In the genomic region with DNA sequence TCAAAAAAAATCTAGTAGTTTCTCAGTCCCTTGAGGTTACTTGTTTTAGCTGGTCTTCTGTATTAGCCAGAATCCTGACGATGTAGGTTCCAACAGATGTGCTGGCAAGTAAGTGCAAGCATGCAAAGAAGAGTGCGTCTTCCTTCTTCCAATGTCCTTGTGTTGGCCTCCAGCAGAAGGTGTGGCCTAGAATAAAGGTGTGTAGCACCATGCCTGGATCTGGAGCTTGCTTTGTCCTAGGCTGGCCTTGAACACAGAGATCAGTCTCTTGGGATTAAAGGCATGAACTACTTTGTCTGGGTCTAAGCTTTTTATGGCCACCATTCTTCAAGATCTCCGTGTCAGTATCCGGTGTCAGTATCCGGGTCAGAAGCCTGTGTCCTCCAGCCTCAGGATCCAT, we compare ENCODE assay signal across 32 mouse cellular contexts.
"Had no signal": no experiment of that assay in that cellular context is flagged by ENCODE, and none has a peak within 500 bp of the region (broad histone marks: within the 10 kb centered on the region; RNA-seq: fewer than 3 reads in every experiment).

No protein-coding gene starts in this region.

- H3K4me2 ChIP-seq: limb, embryonic 12.5 days; limb, embryonic 13.5 days; limb, embryonic 15.5 days; liver, embryonic 11.5 days; liver, embryonic 12.5 days; liver, embryonic 13.5 days; liver, embryonic 15.5 days; lung, embryonic 14.5 days; lung, embryonic 15.5 days; midbrain, embryonic 12.5 days; midbrain, embryonic 13.5 days; midbrain, embryonic 15.5 days; neural tube, embryonic 12.5 days had no signal

- H3K36me3 ChIP-seq: limb, embryonic 10.5 days; limb, embryonic 12.5 days; limb, embryonic 13.5 days; limb, embryonic 15.5 days; liver, embryonic 12.5 days; liver, embryonic 13.5 days; liver, embryonic 15.5 days; lung, embryonic 15.5 days; midbrain, embryonic 10.5 days; midbrain, embryonic 12.5 days; midbrain, embryonic 13.5 days; midbrain, embryonic 15.5 days; neural tube, embryonic 12.5 days had no signal

- H3K27me3 ChIP-seq: limb, embryonic 12.5 days; limb, embryonic 13.5 days; limb, embryonic 15.5 days; liver, embryonic 12.5 days; liver, embryonic 13.5 days; liver, embryonic 15.5 days; lung, embryonic 15.5 days; megakaryocyte, embryonic 14.5 days; midbrain, embryonic 12.5 days; midbrain, embryonic 13.5 days; midbrain, embryonic 15.5 days; neural tube, embryonic 12.5 days had no signal

- H3K4me1 ChIP-seq: limb, embryonic 10.5 days; limb, embryonic 12.5 days; limb, embryonic 13.5 days; limb, embryonic 15.5 days; liver, embryonic 12.5 days; liver, embryonic 13.5 days; liver, embryonic 15.5 days; megakaryocyte, embryonic 14.5 days; midbrain, embryonic 10.5 days; midbrain, embryonic 12.5 days; midbrain, embryonic 13.5 days; midbrain, embryonic 15.5 days; neural tube, embryonic 12.5 days had no signal

- H3K9ac ChIP-seq: limb, embryonic 12.5 days; limb, embryonic 13.5 days; limb, embryonic 15.5 days; liver, embryonic 12.5 days; liver, embryonic 13.5 days; liver, embryonic 14.5 days; liver, embryonic 15.5 days; liver, postnatal 0 days; lung, embryonic 14.5 days; lung, embryonic 15.5 days; midbrain, embryonic 12.5 days; midbrain, embryonic 13.5 days; midbrain, embryonic 15.5 days; neural tube, embryonic 12.5 days had no signal

- H3K9me3 ChIP-seq: limb, embryonic 10.5 days; limb, embryonic 12.5 days; limb, embryonic 13.5 days; limb, embryonic 15.5 days; liver, embryonic 13.5 days; liver, embryonic 15.5 days; lung, embryonic 15.5 days; midbrain, embryonic 10.5 days; midbrain, embryonic 12.5 days; midbrain, embryonic 13.5 days; midbrain, embryonic 15.5 days; neural tube, embryonic 12.5 days had no signal

- H3K27ac ChIP-seq: left cerebral cortex, adult 2 months; limb, embryonic 10.5 days; limb, embryonic 12.5 days; limb, embryonic 13.5 days; limb, embryonic 15.5 days; liver, embryonic 12.5 days; liver, embryonic 13.5 days; liver, embryonic 14.5 days; liver, embryonic 15.5 days; lung, embryonic 15.5 days; macrophage; midbrain, embryonic 10.5 days; midbrain, embryonic 12.5 days; midbrain, embryonic 13.5 days; midbrain, embryonic 15.5 days; neural tube, embryonic 12.5 days had no signal

- ATAC-seq: liver, embryonic 12.5 days; liver, postnatal 0 days; lung, postnatal 0 days; midbrain, embryonic 13.5 days; midbrain, embryonic 15.5 days; midbrain, embryonic 16.5 days had no signal

- H3K4me3 ChIP-seq: left cerebral cortex, adult 2 months; limb, embryonic 10.5 days; limb, embryonic 12.5 days; limb, embryonic 13.5 days; limb, embryonic 15.5 days; liver, embryonic 12.5 days; liver, embryonic 13.5 days; liver, embryonic 15.5 days; lung, embryonic 15.5 days; megakaryocyte, embryonic 14.5 days; midbrain, embryonic 10.5 days; midbrain, embryonic 12.5 days; midbrain, embryonic 13.5 days; midbrain, embryonic 15.5 days; myocyte; neural tube, embryonic 12.5 days had no signal

- DNase-seq: left cerebral cortex, postnatal 4 days; liver; liver, embryonic 13.5 days; liver, postnatal 0 days; lung, adult 18-20 months; lung, adult 2 months; lung, embryonic 14.5 days; lung, postnatal 10 days; lung, postnatal 14 days; lung, postnatal 36 days; lung, postnatal 4 days; midbrain, embryonic 14.5 days had no signal
